21 mouse cellular contexts compared by ENCODE assay signal in genomic region chr13:44709747-44710480, GRCm38 (mm10). TPM values are rescaled to one million over a fixed set of nuclear protein-coding genes. Genes with fewer than 3 reads are reported as not detected.
DNase-seq lines count a peak whose midpoint lies in the region; ATAC-seq and TF ChIP-seq lines count a peak whose summit lies in the region.
"Had no signal": no experiment of that assay in that cellular context is flagged by ENCODE, and none has a peak within 500 bp of the region (broad histone marks: within the 10 kb centered on the region; RNA-seq: fewer than 3 reads in every experiment).

No protein-coding gene starts in this region.

- ATAC-seq in forebrain, embryonic 15.5 days (replicated peaks): no peak
- peak; percentile 82 for ATAC-seq in megakaryocyte progenitor cell, adult 5-6 weeks (replicated peaks; ENCODE audit: poor library complexity)
- ATAC-seq: CD4-positive, CD25-positive, alpha-beta regulatory T cell, adult 4 months; intestine, embryonic 15.5 days; lung, postnatal 0 days had no signal

- 78% methylated on average over 8 of the region's 8 CpGs for WGBS in forebrain, embryonic 10.5 days
- 63% methylated on average over 8 of the region's 8 CpGs for WGBS in forebrain, embryonic 15.5 days

- H3K4me2 ChIP-seq in forebrain, embryonic 15.5 days (replicated peaks): no peak overlapping the region
- H3K4me2 ChIP-seq: embryonic facial prominence, embryonic 12.5 days; heart, embryonic 15.5 days; hindbrain, embryonic 13.5 days; intestine, embryonic 15.5 days; limb, embryonic 12.5 days; neural tube, embryonic 12.5 days had no signal

- H3K27me3 ChIP-seq in forebrain, embryonic 10.5 days (ENCODE audit: poor library complexity, severe bottlenecking): no peaks in the 10 kb centered on the region; the same call in 1 of the 2 replicates
- H3K27me3 ChIP-seq in forebrain, embryonic 15.5 days: no peaks in the 10 kb centered on the region
- H3K27me3 ChIP-seq: embryonic facial prominence, embryonic 12.5 days; heart, embryonic 15.5 days; hindbrain, embryonic 13.5 days; intestine, embryonic 15.5 days; limb, embryonic 12.5 days; neural tube, embryonic 12.5 days had no signal

- peaks cover 43% of the 10 kb centered on the region for H3K4me1 ChIP-seq in forebrain, embryonic 10.5 days
- peaks cover 4% of the 10 kb centered on the region; the same call in 1 of the 2 replicates for H3K4me1 ChIP-seq in forebrain, embryonic 15.5 days
- peaks cover 15 to 22% of the 10 kb centered on the region in 2 experiments; a peak in 3 of 4 replicates for H3K4me1 ChIP-seq in ES-E14 (ENCODE audit: control insufficient read depth in 2 of 2, insufficient read depth in 2 of 2, low read length in 2 of 2, poor library complexity in 1 of 2)
- H3K4me1 ChIP-seq: heart, embryonic 15.5 days; intestine, embryonic 15.5 days had no signal

- H3K9ac ChIP-seq in forebrain, embryonic 15.5 days (replicated peaks): no peak overlapping the region
- peak overlapping the region; percentile 18; the same call in 1 of the 2 replicates for H3K9ac ChIP-seq in ES-E14 (ENCODE audit: insufficient read depth, low read depth, low read length, poor library complexity, severe bottlenecking)
- H3K9ac ChIP-seq: embryonic facial prominence, embryonic 12.5 days; heart, embryonic 15.5 days; hindbrain, embryonic 13.5 days; intestine, embryonic 15.5 days; limb, embryonic 12.5 days; neural tube, embryonic 12.5 days had no signal

- H3K4me3 ChIP-seq in forebrain, embryonic 10.5 days: no peak overlapping the region
- H3K4me3 ChIP-seq in forebrain, embryonic 15.5 days: no peak overlapping the region
- H3K4me3 ChIP-seq in ES-E14 (ENCODE audit: insufficient read depth in 1 of 2, low read depth in 1 of 2, low read length in 2 of 2, poor library complexity in 1 of 2, severe bottlenecking in 1 of 2): no peak overlapping the region
- H3K4me3 ChIP-seq: embryonic facial prominence, embryonic 12.5 days; heart, embryonic 15.5 days; hindbrain, embryonic 13.5 days; intestine, embryonic 15.5 days; layer of hippocampus, adult 2 months; limb, embryonic 12.5 days; neural tube, embryonic 12.5 days had no signal

- peak overlapping the region; percentile 76 for H3K27ac ChIP-seq in forebrain, embryonic 10.5 days
- H3K27ac ChIP-seq in forebrain, embryonic 15.5 days (replicated peaks): no peak overlapping the region
- H3K27ac ChIP-seq in ES-E14 (ENCODE audit: insufficient read depth, low read depth, low read length, poor library complexity, severe bottlenecking): peak overlapping the region; percentile 100; the same call in 1 of the 2 replicates
- H3K27ac ChIP-seq: embryonic facial prominence, embryonic 12.5 days; heart, embryonic 15.5 days; hindbrain, embryonic 13.5 days; intestine, embryonic 15.5 days; layer of hippocampus, adult 2 months; neural tube, embryonic 12.5 days had no signal

- H3K9me3 ChIP-seq in forebrain, embryonic 10.5 days: no peaks in the 10 kb centered on the region
- H3K9me3 ChIP-seq in forebrain, embryonic 15.5 days: no peaks in the 10 kb centered on the region
- no peaks in the 10 kb centered on the region for H3K9me3 ChIP-seq in ES-E14 (ENCODE audit: control insufficient read depth, insufficient read depth, low read depth, low read length)
- H3K9me3 ChIP-seq: embryonic facial prominence, embryonic 12.5 days; heart, embryonic 15.5 days; hindbrain, embryonic 13.5 days; intestine, embryonic 15.5 days; limb, embryonic 12.5 days; neural tube, embryonic 12.5 days had no signal

- no peak for DNase-seq in forebrain, embryonic 10.5 days (ENCODE audit: extremely low spot score, low spot score)
- DNase-seq in ES-E14 (ENCODE audit: low read depth, low spot score) (no peak), liver (peak; percentile 74)
- no peak for DNase-seq in frontal cortex, postnatal 14 days (ENCODE audit: low spot score in 2 of 2)
- DNase-seq in left cerebral cortex, adult 18-20 months (ENCODE audit: low spot score in 2 of 2): no peak
- DNase-seq in layer of hippocampus, adult 9-10 months (ENCODE audit: low spot score): no peak
- DNase-seq: adrenal gland, postnatal 10 days; cerebellum, adult 8-10 months; right cerebral cortex, postnatal 14 days; thymus, postnatal 25 days had no signal

- in situ Hi-C loops in ES-E14 (cut with MboI; ENCODE audit: low sequenced_read_pairs in 2 of 2, unreplicated experiment in 2 of 2): no loop called here

- no peaks in the 10 kb centered on the region for H3K36me3 ChIP-seq in forebrain, embryonic 10.5 days (replicated peaks)
- no peaks in the 10 kb centered on the region for H3K36me3 ChIP-seq in forebrain, embryonic 15.5 days
- H3K36me3 ChIP-seq in ES-E14 (ENCODE audit: control insufficient read depth, insufficient read depth, low read length, poor library complexity, severe bottlenecking): no peaks in the 10 kb centered on the region
- H3K36me3 ChIP-seq: embryonic facial prominence, embryonic 12.5 days; heart, embryonic 15.5 days; hindbrain, embryonic 13.5 days; intestine, embryonic 15.5 days; limb, embryonic 12.5 days; neural tube, embryonic 12.5 days had no signal

TF ChIP-seq in ES-E14, 5 proteins besides CTCF, POLR2A, EP300 and RAD21:
- no peak for TF ChIP-seq MAFK (IDR thresholded peaks at IDR 0.05; ENCODE audit: insufficient read depth, low read depth, low read length)
- TF ChIP-seq ZNF384 (IDR thresholded peaks at IDR 0.05; ENCODE audit: low read depth, low read length): peak; percentile 45; the same call in 1 of the 2 replicates
- no peak for TF ChIP-seq HCFC1 (IDR thresholded peaks at IDR 0.05; ENCODE audit: borderline replicate concordance, insufficient read depth, low read length)
- no peak for TF ChIP-seq CHD2 (IDR thresholded peaks at IDR 0.05; ENCODE audit: low read depth, low read length)

RNA-seq across cellular contexts. Expression of gene Jarid2, which starts 19.4 kb away (rescaled TPM):
- polyA plus RNA-seq in forebrain, embryonic 10.5 days (2016; fragmentation: Nextera tagmentation; extraction: Ambion mirVana): 65.0 and 71.0 TPM in 2 replicates
- 34.2 and 36.8 TPM in 2 replicates for polyA plus RNA-seq in forebrain, embryonic 15.5 days (2015; fragmentation: Nextera tagmentation; extraction: Ambion mirVana)
- 190 and 195 TPM in 2 replicates for total RNA-seq in ES-E14 (2012; rRNA removed)
- total RNA-seq in megakaryocyte progenitor cell, adult 5-6 weeks (2015): 31.8 and 40.3 TPM in 2 replicates
- 32.5 and 50.2 TPM in 2 replicates for total RNA-seq in megakaryocyte progenitor cell, adult 5-6 weeks (2017)
- total RNA-seq in left cerebral cortex, adult 18-20 months (2021): 10 to 100 TPM; 29.0 to 33.6 TPM
